Mouse (Mus musculus) left cerebral cortex, adult 11 months (tissue): ENCODE measurements around the gene Htt.
"Not testable (repeated sequence)": the region's sequence is repeated elsewhere in the genome, so short reads cannot be mapped to it uniquely, and the experiment has no call there.

ENCODE experiments used
- DNase-seq: peaks from one replicate; pipeline ENCODE4 v3.0.0; 2022; ENCODE audit warnings: low spot score

Htt gene

DNA sequence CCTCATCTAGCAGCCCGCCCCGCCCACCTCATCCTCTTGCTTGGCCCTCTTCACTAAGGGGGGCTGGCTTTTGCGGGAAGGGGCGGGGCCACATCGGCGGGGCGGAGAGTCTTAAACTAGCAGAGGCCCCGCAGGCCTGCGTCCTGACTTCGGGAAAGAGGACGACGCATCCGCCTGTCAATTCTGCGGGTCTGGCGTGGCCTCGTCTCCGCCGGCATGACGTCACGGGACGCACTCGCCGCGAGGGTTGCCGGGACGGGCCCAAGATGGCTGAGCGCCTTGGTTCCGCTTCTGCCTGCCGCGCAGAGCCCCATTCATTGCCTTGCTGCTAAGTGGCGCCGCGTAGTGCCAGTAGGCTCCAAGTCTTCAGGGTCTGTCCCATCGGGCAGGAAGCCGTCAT is at the start of gene Htt:
Htt (plus strand) TSS at position 232 of the 400 bp plus-strand sequence.
- DNase-seq: peak; percentile 94

GRCm38 (mm10) chr5:34714371-34714770 is 47.2 kb upstream of the Htt start:
- not testable (repeated sequence) for DNase-seq

- DNase-seq: no peak
Observed at GRCm38 (mm10) chr5:34714816-34715215, 46.7 kb upstream of the Htt start.

DNA sequence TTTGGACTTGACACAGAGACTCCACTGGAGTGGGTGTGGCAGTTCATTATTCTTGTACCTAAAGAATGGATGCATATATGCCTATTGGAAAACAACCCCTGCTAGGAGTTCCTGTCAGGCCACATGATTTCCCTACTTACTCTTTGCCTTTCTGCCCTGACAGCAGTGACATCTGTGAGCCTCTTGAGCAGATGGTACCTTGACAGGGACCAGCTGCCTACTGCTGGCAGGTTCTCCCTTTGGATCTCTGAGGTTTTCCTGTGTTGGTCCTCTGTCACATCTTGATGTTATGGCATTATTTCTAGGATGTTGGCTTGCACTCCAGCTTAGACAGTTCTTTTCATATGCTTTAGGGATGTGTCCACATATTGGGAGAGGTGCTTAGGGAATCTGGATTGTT is 32.4 kb upstream of the Htt start:
- DNase-seq: no peak

GRCm38 (mm10) chr5:34730255-34730654 is 31.3 kb upstream of the Htt start:
- DNase-seq: no peak

DNA sequence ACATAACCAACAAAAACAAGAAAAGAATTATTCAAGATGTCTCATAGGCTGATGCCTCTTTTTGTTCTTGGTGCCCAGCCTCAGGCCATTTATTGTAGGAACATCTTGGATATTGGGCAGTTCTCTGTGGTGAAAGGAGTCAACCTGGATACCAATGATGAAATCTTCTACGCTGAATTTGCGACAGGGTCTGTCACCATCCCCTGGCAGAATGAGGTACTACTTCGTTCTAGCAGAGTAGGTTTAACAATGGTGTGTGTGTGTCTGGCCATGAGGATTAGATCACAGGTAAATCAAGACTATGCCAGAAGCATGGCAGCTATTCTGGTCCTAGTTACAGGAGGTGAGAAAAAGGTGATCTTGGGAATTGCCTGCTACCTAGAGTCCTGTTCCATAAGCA is 10.1 kb upstream of the Htt start:
- DNase-seq: no peak

DNA sequence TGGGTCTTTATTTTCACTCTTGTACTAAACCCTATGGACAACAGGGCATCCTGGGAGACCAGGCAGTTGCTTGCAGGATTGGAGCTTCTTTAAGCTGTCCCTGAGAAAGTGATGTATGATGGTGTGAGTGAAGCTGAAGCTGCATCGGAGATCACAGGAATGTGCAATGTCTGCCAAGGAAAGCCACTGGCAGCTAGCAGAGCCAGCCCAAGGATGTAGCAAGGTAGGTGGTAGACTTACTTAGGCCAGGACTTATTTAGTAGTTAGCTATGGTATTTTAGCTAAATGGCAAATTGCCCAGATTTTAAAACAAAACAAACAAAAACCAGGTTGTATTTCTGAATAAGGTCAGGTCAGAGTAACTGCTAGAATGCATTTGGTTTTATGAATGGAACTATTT is 2.8 kb upstream of the Htt start:
- no peak for DNase-seq

DNA sequence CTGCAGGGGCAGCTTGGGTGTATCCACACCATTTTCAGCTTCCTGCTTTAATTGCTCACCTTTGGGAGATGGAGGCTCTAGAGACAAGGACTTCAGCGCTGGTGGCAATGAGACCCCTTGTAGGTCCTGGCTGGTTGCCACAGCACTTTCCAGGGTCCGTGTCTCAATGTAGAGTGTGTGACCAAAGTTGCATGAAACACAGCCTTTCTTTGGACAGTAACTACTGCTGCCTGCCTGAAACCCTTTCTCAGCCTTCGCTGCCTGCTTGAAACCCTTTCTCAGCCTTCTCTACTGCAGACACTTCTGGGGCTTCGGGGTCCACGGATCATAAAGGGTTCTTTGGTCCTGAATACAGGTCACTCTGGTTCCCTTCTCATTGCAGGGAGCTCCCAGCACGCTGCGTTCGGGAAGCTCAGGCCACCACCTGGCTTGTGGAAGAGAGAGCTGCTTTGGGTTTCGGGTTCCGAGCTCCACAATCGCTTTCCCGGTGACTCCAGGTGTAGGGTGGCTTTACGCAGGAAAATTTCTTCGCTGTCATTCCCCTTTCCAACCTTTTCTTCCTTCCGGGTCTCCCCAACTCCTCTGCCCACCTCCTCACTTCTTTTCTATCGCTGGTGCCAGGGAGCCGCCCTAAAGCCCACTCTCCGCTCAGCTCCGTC is 561 bp upstream of the Htt start:
- DNase-seq: no peak

DNA sequence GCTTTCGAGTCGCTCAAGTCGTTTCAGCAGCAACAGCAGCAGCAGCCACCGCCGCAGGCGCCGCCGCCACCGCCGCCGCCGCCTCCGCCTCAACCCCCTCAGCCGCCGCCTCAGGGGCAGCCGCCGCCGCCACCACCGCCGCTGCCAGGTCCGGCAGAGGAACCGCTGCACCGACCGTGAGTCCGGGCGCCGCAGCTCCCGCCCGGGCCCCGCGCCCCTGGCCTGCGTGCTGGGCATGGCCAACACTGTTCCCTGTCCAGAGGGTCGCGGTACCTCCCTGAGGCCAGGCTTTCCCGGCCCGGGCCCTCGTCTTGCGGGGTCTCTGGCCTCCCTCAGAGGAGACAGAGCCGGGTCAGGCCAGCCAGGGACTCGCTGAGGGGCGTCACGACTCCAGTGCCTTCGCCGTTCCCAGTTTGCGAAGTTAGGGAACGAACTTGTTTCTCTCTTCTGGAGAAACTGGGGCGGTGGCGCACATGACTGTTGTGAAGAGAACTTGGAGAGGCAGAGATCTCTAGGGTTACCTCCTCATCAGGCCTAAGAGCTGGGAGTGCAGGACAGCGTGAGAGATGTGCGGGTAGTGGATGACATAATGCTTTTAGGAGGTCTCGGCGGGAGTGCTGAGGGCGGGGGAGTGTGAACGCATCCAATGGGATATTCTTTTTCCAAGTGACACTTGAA is 533 bp downstream of the Htt start:
- DNase-seq: peak; percentile 29

DNA sequence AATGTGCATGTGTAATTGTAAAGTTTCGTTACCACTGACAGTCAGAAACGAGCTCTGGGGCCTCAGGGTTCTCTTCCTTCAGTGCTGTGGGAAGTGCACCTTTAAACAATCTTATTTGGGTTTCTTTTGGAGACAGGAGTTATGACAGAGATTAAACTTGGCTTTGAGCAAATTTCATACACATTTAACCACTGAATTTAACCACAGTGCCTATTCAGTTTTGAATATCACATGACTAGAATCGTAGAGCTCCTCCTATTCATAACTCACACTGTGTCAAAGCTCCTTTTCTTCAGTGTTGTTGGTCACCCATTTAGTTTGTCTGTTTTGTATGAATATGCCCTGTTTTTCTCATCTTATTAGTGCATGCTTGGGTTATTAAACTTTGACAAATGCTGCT is 10.3 kb downstream of the Htt start:
- no peak for DNase-seq

GRCm38 (mm10) chr5:34772696-34773245 is 11.2 kb downstream of the Htt start:
- DNase-seq: no peak

- no peak for DNase-seq
Observed at GRCm38 (mm10) chr5:34773392-34773791, 11.9 kb downstream of the Htt start.

DNA sequence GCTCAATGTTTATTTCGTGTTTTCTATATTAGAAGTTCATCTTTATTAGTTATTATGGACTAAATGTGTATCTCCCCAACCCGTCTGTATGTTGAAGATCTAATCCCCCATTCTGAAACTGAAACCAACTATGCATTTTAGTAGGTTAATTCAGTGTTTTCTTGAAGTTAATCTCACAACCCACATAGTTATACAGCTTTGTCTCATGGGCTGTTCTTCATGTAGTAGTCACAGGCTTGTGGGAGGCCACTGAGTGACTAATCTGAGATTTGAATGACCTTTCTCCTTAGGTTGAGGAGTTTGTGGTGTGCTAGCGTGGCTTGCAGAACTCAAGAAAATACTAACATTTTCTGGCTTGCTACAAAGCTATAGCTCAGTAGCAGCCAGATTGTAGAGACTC is 23.5 kb downstream of the Htt start:
- DNase-seq: no peak

DNA sequence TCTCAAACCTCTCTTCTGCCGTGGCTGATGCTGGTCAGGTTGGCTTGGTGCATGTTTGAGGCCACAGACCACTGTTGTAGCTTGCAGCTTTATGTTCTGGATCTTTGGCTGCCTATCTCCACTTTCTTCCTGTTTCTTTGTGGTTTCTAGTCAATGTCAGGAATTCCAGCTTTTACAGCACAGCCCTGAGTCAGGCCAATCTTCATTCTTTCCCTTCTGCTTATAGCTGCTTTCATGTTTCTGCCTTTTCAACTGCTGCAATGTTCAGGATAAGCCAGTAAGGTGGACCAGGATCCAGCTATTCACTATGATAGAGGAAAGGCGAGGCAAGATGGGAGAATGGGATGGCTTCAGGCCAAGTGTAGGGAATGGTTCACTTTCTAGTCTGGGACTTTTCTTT is 29.6 kb downstream of the Htt start:
- no peak for DNase-seq

GRCm38 (mm10) chr5:34800292-34800953 is 38.9 kb downstream of the Htt start:
- DNase-seq: no peak

GRCm38 (mm10) chr5:34806038-34806437 is 44.5 kb downstream of the Htt start:
- DNase-seq: no peak

GRCm38 (mm10) chr5:34822431-34823149 is 61.0 kb downstream of the Htt start:
- no peak for DNase-seq

- DNase-seq: no peak
Observed at GRCm38 (mm10) chr5:34854079-34854478, 92.5 kb downstream of the Htt start.

DNA sequence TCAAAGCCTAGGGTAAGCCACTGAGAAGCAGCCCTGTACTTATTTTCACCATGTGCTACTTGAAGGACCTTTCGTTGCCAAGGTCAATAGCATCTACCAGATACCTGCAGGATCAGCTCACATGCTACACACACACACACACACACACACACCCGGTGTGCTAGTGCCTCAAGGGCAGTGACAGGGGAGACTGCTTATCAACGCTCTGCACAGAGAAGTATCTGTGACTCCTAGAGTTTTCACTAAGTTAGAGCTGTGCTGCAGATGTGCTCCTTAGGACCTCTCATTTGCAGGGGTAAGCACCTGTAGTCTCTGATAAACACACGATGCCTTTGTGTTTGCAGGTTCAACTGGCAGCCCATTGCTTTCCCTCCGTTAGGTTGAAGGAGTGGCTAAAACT is 103.8 kb downstream of the Htt start:
- no peak for DNase-seq

- DNase-seq: not testable (repeated sequence)
Observed at GRCm38 (mm10) chr5:34880307-34880706, 118.8 kb downstream of the Htt start.

DNA sequence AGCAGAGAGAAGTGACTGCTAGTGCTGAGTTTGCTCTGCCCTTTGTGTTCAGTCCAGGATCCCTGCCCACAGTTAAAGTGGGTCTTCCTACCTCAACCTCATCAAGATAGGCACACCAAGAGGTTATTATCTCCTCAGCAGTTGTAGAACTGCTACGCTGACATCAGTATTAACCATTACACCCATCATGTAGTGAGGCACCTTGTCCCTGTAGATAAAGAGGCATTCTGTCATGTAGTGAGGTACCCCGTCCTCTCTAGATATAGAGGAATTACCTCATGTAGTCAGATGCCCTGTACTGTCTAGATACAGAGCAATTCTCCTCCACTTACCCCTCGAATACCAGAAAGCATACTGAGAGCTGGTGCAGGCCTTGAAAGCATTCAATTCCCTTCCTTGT is 119.5 kb downstream of the Htt start:
- no peak for DNase-seq

- no peak for DNase-seq
Observed at GRCm38 (mm10) chr5:34885250-34885649, 123.7 kb downstream of the Htt start.
